Mouse (Mus musculus) embryonic facial prominence, embryonic 13.5 days (tissue): ENCODE results near the gene Lgr4. TPM values are rescaled to one million over a fixed set of nuclear protein-coding genes. Genes with fewer than 3 reads are reported as not detected.

ENCODE experiments used
- ATAC-seq: fragments of 200-750 bp; cut with Nextera tagmentation; 2 replicates; pipeline ENCODE4 v1.8.0; 2017; ENCODE audit warnings: low read depth; ENCODE audit not compliant: insufficient number of reproducible peaks, insufficient read depth, low FRiP score, low TSS enrichment
- H3K27ac ChIP-seq: fragments of 300-500 bp; sonication (generic); 2 replicates; pipeline ENCODE4 v1.5.1; 2015; ENCODE audit warnings: moderate library complexity, mild to moderate bottlenecking, inconsistent platforms
- H3K27me3 ChIP-seq: fragments of 300-500 bp; sonication (generic); 2 replicates; pipeline ENCODE4 v1.6.1; 2015; ENCODE audit warnings: mild to moderate bottlenecking, inconsistent platforms
- H3K36me3 ChIP-seq: fragments of 300-500 bp; sonication (generic); 2 replicates; pipeline ENCODE4 v1.6.1; 2015; ENCODE audit warnings: mild to moderate bottlenecking, inconsistent platforms
- H3K4me1 ChIP-seq: fragments of 300-500 bp; sonication (generic); 2 replicates; pipeline ENCODE4 v1.6.1; 2015; ENCODE audit warnings: inconsistent platforms
- H3K4me2 ChIP-seq: fragments of 300-500 bp; sonication (generic); 2 replicates; pipeline ENCODE4 v1.6.1; 2015; ENCODE audit warnings: moderate library complexity, mild to moderate bottlenecking, inconsistent platforms
- H3K4me3 ChIP-seq: fragments of 300-500 bp; sonication (generic); 2 replicates; pipeline ENCODE4 v1.5.1; 2015; ENCODE audit warnings: mild to moderate bottlenecking, inconsistent platforms
- H3K9ac ChIP-seq: fragments of 300-500 bp; sonication (generic); 2 replicates; pipeline ENCODE4 v1.6.1; 2015; ENCODE audit warnings: mild to moderate bottlenecking, inconsistent platforms
- H3K9me3 ChIP-seq: fragments of 300-500 bp; sonication (generic); 2 replicates; pipeline ENCODE4 v1.6.1; 2016; ENCODE audit warnings: inconsistent platforms
- WGBS: fragments of 180-500 bp; shearing (Covaris S2); methylation state at CpG from one replicate; pipeline ENCODE4 v1.1.7; 2015; ENCODE audit warnings: mixed read lengths; 5-methylcytosine and 5-hydroxymethylcytosine counted together
- polyA plus RNA-seq: library from polyadenylated mRNA; unstranded; fragments of >200 nt; fragmentation: Nextera tagmentation; extraction: Ambion mirVana; gene quantifications from 2 replicates; pipeline ENCODE4 v1.2.1, GENCODE M21; 2015

Lgr4 gene
- polyA plus RNA-seq, 1 experiment from 2014 or later: 19.3 TPM

- H3K4me1 ChIP-seq: peaks cover 12% of the 10 kb centered on the region; the same call in 1 of the 2 replicates
- H3K9me3 ChIP-seq: no peaks in the 10 kb centered on the region
- no peaks in the 10 kb centered on the region for H3K27me3 ChIP-seq
- 78% methylated on average over 10 of the region's 10 CpGs for WGBS
- no peak overlapping the region for H3K4me3 ChIP-seq
- H3K9ac ChIP-seq: no peak overlapping the region
- no peak for ATAC-seq
- H3K27ac ChIP-seq: no peak overlapping the region
- no peaks in the 10 kb centered on the region for H3K36me3 ChIP-seq
- H3K4me2 ChIP-seq: no peak overlapping the region
These were observed 35.7 kb downstream of the Lgr4 start for GRCm38 (mm10) chr2:109953048-109953717.

- H3K9ac ChIP-seq: no peak overlapping the region
- H3K27me3 ChIP-seq: no peaks in the 10 kb centered on the region
- no peak overlapping the region for H3K4me2 ChIP-seq
- no peak overlapping the region for H3K4me3 ChIP-seq
- WGBS: 65% methylated on average over 4 of the region's 4 CpGs
- no peaks in the 10 kb centered on the region for H3K36me3 ChIP-seq
- no peaks in the 10 kb centered on the region for H3K9me3 ChIP-seq
- H3K27ac ChIP-seq: no peak overlapping the region
- no peak for ATAC-seq
- H3K4me1 ChIP-seq: peaks cover 12% of the 10 kb centered on the region; the same call in 1 of the 2 replicates
These were observed 36.4 kb downstream of the Lgr4 start for GRCm38 (mm10) chr2:109953893-109954292.

- no peak for ATAC-seq
- Histone ChIP-seq H3K4me2 (no peak overlapping the region), H3K27me3 (no peaks in the 10 kb centered on the region), H3K9ac (no peak overlapping the region), H3K36me3 (no peaks in the 10 kb centered on the region), H3K27ac (no peak overlapping the region), H3K9me3 (no peaks in the 10 kb centered on the region), H3K4me3 (no peak overlapping the region), H3K4me1 (peaks cover 18% of the 10 kb centered on the region)
- WGBS: 77% methylated on average over 5 of the region's 5 CpGs
These were observed 37.6 kb downstream of the Lgr4 start for GRCm38 (mm10) chr2:109955060-109955459.

GRCm38 (mm10) chr2:109955910-109956309 is 38.5 kb downstream of the Lgr4 start:
- H3K4me1 ChIP-seq: peaks cover 21% of the 10 kb centered on the region
- WGBS: 82% methylated on average over 5 of the region's 5 CpGs
- H3K27me3 ChIP-seq: no peaks in the 10 kb centered on the region
- H3K27ac ChIP-seq: no peak overlapping the region
- H3K9me3 ChIP-seq: no peaks in the 10 kb centered on the region
- H3K9ac ChIP-seq: no peak overlapping the region
- no peak for ATAC-seq
- no peak overlapping the region for H3K4me2 ChIP-seq
- H3K36me3 ChIP-seq: no peaks in the 10 kb centered on the region
- no peak overlapping the region for H3K4me3 ChIP-seq

GRCm38 (mm10) chr2:109956785-109957184 is 39.3 kb downstream of the Lgr4 start:
- no peak for ATAC-seq
- no peak overlapping the region for H3K4me2 ChIP-seq

GRCm38 (mm10) chr2:109958692-109959406 is 41.4 kb downstream of the Lgr4 start:
- no peak for ATAC-seq
- no peak overlapping the region for H3K4me2 ChIP-seq
- H3K27me3 ChIP-seq: no peaks in the 10 kb centered on the region
- no peaks in the 10 kb centered on the region for H3K36me3 ChIP-seq
- H3K27ac ChIP-seq: no peak overlapping the region
- H3K4me3 ChIP-seq: no peak overlapping the region
- no peaks in the 10 kb centered on the region for H3K9me3 ChIP-seq
- H3K4me1 ChIP-seq: peaks cover 20% of the 10 kb centered on the region
- no peak overlapping the region for H3K9ac ChIP-seq
- WGBS: 85% methylated on average over 4 of the region's 4 CpGs

More at GRCm38 (mm10) chr2:109956785-109957184, 39.3 kb downstream of the Lgr4 start:
- Histone ChIP-seq H3K4me3 (no peak overlapping the region), H3K4me1 (peaks cover 20% of the 10 kb centered on the region), H3K36me3 (no peaks in the 10 kb centered on the region), H3K27ac (no peak overlapping the region), H3K9me3 (no peaks in the 10 kb centered on the region), H3K9ac (no peak overlapping the region), H3K27me3 (no peaks in the 10 kb centered on the region)
- WGBS: 65% methylated on average over 4 of the region's 4 CpGs

- H3K4me3 ChIP-seq: no peak overlapping the region
- no peak overlapping the region for H3K27ac ChIP-seq
- no peak overlapping the region for H3K9ac ChIP-seq
- no peaks in the 10 kb centered on the region for H3K27me3 ChIP-seq
- no peak overlapping the region for H3K4me2 ChIP-seq
- H3K36me3 ChIP-seq: no peaks in the 10 kb centered on the region
- no peak for ATAC-seq
- 61% methylated on average over 11 of the region's 11 CpGs for WGBS
- H3K9me3 ChIP-seq: no peaks in the 10 kb centered on the region
- peaks cover 20% of the 10 kb centered on the region for H3K4me1 ChIP-seq
These were observed 42.1 kb downstream of the Lgr4 start for GRCm38 (mm10) chr2:109959407-109960075.

GRCm38 (mm10) chr2:109960246-109960645 is 42.8 kb downstream of the Lgr4 start:
- ATAC-seq: no peak
- no peak overlapping the region for H3K27ac ChIP-seq
- no peaks in the 10 kb centered on the region for H3K36me3 ChIP-seq
- no peak overlapping the region for H3K9ac ChIP-seq
- H3K4me1 ChIP-seq: peaks cover 17% of the 10 kb centered on the region
- no peak overlapping the region for H3K4me2 ChIP-seq
- H3K4me3 ChIP-seq: no peak overlapping the region
- WGBS: 61% methylated on average over 3 of the region's 3 CpGs
- no peaks in the 10 kb centered on the region for H3K27me3 ChIP-seq
- H3K9me3 ChIP-seq: no peaks in the 10 kb centered on the region

GRCm38 (mm10) chr2:109961174-109961573 is 43.7 kb downstream of the Lgr4 start:
- Histone ChIP-seq H3K27ac (no peak overlapping the region), H3K4me1 (peaks cover 20% of the 10 kb centered on the region)
- whole genome bisulfite sequencing: 45% methylated on average over 4 of the region's 4 CpGs

GRCm38 (mm10) chr2:109963591-109964258 is 46.3 kb downstream of the Lgr4 start:
- no peak for ATAC-seq
- WGBS: 78% methylated on average over 5 of the region's 5 CpGs

More at GRCm38 (mm10) chr2:109961174-109961573, 43.7 kb downstream of the Lgr4 start:
- Histone ChIP-seq H3K4me2 (no peak overlapping the region), H3K27me3 (no peaks in the 10 kb centered on the region), H3K36me3 (no peaks in the 10 kb centered on the region), H3K9ac (no peak overlapping the region), H3K9me3 (no peaks in the 10 kb centered on the region), H3K4me3 (no peak overlapping the region)
- ATAC-seq: no peak

GRCm38 (mm10) chr2:109965753-109966420 is 48.4 kb downstream of the Lgr4 start:
- WGBS: 49% methylated on average over 9 of the region's 9 CpGs
- no peak overlapping the region for H3K27ac ChIP-seq

More at GRCm38 (mm10) chr2:109963591-109964258, 46.3 kb downstream of the Lgr4 start:
- H3K27me3 ChIP-seq: no peaks in the 10 kb centered on the region
- H3K36me3 ChIP-seq: no peaks in the 10 kb centered on the region
- H3K4me2 ChIP-seq: no peak overlapping the region
- H3K9ac ChIP-seq: no peak overlapping the region
- no peak overlapping the region for H3K27ac ChIP-seq
- H3K9me3 ChIP-seq: no peaks in the 10 kb centered on the region
- peaks cover 20% of the 10 kb centered on the region for H3K4me1 ChIP-seq
- no peak overlapping the region for H3K4me3 ChIP-seq

More at GRCm38 (mm10) chr2:109965753-109966420, 48.4 kb downstream of the Lgr4 start:
- H3K9ac ChIP-seq: no peak overlapping the region
- no peak overlapping the region for H3K4me2 ChIP-seq
- peaks cover 20% of the 10 kb centered on the region for H3K4me1 ChIP-seq
- no peaks in the 10 kb centered on the region for H3K27me3 ChIP-seq
- H3K36me3 ChIP-seq: no peaks in the 10 kb centered on the region
- H3K9me3 ChIP-seq: no peaks in the 10 kb centered on the region
- ATAC-seq: no peak
- H3K4me3 ChIP-seq: no peak overlapping the region
